Mouse (Mus musculus) spleen, adult 18-20 months (tissue): ENCODE data around the gene Hoxd10.

Source experiments
- DNase-seq, 2 experiments: peaks; one replicate each; pipeline ENCODE4 v3.0.0; 2022; ENCODE audit warnings: mixed read lengths in 2 of 2

Hoxd10 gene

DNA sequence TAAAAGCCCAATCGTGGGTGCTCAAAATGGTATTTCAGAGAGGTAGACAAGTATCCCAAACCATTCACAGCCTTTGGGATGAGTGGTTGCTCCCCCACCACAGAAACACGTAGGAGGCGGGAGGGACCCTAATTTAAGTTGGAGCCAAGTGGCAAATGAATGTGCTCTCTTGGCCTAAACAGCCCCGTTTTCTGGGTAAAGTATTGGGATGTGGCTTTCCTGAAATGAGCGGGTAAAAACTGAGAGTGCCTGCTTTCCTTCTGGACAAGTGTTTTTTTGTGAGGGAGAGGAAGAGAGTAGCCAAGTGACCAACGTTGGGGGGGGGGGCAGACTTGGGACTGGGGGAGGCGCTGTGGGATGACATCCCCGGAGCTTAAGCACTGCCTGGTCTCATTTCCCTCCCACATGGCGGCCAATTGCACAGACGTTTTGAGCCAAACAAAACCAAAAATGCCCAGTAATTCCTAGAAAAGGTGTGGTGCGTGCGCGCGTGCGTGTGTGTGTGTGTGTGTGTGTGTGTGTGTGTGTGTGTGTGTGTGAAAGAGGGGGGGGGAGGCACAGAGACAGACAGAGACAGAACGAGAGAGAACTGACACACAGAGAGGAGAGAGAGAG is 19.3 kb downstream of the Hoxd10 start:
- no peak for DNase-seq

DNA sequence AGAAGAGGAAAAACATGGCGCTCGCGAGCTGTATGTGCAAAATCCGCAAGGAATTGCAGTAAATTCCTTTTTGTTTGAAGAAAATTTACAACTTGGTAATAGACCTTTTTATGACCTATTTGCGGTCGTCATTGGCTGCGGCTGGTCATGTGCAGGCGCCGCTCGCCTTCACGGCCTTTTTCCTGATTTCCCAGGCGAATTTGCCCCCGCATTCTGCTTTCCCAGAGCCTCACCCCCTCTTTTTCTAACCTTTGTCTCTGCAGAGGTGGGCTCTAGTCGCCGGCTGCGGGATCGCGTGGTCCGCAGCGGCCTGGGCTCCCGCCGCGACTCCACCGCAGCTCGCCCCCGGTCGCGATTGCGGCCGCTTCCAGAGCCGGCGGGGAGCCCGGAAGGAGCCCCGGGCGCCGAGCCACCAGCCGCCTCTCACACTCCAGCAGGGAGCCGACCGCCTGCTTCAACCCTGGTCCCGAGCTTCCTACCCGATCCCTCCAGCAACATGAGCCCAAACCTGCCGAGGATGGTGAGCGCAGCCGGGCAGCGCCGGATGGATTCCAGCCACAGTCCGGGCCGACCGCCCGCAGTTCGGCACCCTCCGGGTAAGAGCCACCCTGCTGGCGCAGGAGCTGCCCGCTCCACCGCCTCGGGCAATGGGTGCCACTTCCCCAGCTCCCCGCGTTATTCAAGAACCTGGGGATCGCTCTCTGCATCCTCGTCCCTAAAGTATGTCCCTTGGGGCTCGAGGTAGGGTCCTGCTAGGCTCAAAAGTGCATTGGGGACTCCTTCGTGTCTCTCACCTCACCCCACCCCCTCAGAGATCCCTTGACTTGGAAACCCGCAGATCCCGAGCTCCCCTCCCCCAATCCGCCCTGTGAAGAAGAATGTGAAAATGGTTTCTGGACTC is 20.2 kb downstream of the Hoxd10 start, which contains the start of the genes Hoxd3 and Hoxd4:
Hoxd3 (plus strand) TSS at position 207 of the 901 bp plus-strand sequence.
Hoxd4 (plus strand) TSS at position 209 of the 901 bp plus-strand sequence.
- no peak for DNase-seq

DNA sequence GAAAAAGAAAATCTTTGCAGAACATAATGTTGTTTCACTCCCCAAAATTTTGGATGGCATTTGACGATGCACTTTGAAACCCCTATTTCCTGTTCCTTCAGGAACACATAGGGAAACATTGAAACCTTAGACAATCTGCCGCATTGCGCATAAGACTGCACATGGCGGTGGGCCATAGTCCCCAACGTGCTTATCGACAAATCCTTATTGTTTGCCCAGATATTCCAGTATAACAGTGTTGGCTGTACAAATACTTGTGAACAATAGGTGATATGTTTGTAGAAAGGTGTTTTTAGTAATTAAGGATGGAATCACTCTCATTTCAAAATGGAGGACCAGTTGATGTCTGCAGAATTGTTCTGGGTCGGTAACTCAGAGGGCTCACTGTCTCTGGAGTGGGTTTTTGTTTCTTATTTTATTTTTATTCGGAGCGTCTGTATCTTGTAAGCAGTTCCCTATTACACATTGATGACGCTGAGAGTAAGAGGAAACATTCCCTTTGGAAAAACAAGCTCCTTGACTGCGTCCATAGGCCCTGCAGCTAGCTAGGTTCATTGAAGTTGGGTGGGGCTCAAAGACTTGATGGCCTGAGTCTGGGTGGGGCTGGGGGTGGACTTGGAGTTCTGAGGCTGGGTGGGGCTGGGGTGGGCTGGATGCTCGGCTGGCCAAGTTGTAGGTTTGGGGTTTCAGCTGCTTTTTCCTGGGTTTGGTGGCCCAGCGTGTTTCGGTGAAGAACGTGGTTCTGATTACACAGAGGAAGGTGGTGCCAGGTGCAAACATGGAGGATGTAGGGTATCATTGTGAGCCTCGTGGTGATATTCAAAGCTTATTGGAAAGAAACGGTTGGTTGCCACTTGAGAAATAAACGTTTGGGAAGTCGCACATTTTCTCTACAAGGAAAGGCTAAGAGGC is 21.8 kb downstream of the Hoxd10 start:
- no peak for DNase-seq

- no peak for DNase-seq
Observed at GRCm38 (mm10) chr2:74714156-74714789, 22.5 kb downstream of the Hoxd10 start.

DNA sequence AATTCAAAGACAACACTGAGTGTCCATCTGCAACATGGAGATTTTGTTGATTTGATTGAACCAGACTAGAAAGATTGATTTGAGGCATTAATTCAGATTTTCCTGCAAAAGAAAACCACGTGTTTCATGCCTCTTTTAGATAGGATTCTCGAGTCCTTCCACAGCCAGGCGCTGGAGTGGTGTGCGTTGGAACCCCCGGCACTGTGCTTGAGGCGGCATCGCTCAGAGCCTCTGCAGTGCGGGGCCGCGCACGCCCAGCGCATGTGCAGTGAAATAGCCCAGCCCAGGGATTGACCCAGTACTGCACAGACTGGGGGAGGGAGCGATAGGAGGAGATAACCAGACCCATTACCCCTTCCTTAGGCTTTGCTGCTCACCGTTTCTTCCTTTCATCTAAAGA is 23.2 kb downstream of the Hoxd10 start:
- no peak for DNase-seq

DNA sequence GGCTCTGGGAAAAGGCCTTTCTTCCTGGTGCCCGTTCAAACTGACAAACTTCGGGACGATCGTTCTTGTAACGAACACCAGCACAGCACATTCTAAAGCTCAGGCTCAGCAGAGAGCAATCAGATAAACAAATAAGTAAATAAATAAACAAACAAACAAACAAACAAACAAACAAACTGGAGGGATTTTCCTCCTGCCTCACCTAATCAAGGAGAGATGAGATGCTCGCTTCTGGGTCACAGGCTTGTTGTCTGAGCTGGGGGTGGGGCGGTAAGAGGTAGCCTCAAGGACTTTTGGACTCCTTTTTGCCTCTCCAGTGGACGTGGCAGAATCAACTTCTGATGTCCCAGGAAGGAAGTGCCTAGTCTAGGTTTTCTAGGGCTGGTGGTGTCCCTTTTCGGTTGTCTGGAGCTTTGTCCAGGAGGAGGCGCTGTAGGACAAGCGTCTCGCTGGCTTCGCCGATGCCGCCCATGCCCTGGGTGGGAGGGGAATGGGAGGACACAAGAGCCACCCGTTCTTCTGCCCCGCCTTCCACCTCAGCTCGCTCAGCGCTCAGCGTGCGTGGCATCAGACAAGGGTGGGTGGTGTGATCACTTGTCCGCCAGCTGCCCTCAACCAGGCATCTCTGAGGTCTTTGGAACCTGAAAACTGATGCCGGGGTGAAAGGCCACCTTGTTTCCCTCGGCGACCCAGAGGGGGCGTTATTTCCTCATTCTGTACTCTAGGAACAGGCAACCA is 23.9 kb downstream of the Hoxd10 start:
- DNase-seq: peak in 1 of 2 experiments; percentile 58

DNA sequence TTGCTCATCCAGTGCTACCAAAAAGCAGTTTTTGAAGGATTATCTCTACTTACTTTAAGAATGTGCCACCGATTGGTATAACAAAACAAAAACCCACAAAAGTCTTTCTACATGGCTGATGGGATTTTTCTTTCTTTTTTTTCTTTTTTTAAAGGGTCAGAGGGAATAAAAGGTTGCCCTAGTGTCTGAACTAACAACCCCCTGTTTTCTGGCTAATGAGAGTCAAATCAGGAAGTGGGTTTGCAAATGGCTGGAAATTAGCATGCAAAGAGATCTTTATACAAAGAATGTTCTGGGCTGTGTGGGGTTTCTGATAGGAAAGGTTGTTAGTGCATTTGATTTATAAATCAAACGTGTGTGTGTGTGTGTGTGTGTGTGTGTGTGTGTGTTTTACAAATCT is 28.7 kb downstream of the Hoxd10 start:
- no peak for DNase-seq

DNA sequence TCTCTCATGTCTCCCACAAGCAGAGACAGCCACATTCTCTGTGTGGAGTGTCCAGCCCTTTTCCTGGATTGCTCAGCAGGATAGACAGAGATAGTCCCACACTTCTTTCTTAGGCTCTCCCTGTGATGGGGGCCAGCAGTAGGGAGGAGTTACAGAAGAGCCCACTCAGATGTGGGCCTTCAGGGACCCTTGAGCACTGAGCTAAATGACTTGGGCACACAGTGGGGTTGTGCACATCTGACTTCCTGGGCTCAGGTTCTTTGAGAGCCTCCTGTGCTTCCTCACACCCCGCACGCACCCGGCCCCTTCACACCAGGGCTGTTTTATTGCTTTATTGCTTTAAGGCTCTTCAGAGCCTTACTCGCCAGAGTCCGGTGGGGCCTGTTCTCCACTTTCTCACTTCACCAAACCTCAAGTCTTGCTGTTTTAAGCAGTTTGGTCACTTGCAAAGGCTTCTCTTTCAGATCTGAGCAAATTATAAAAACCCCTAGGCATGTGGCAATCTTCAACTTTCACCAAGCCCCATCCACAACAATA is 29.3 kb downstream of the Hoxd10 start:
- DNase-seq: no peak

- DNase-seq: no peak
Observed at GRCm38 (mm10) chr2:74721882-74722281, 30.2 kb downstream of the Hoxd10 start.

DNA sequence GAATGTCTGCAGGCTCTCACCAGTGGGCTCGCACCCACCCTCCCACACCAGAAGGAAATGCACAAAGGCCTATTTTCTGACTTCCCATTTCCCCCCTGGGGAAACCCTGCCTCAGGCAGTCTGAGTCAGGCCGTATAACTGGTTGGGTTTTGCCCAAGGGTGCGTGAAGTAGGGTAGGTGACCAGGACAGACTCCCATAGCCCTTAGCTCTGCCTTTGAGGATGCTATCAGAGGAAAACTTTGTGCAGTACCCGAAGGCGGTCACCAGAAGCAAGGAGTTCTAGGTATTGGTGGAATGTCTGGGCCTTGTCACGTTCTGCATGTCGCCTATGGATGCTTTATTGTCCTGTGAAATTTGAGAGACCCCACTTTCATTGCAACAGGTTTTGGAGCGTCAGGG is 31.2 kb downstream of the Hoxd10 start:
- DNase-seq: no peak

GRCm38 (mm10) chr2:74724244-74725015 is 32.7 kb downstream of the Hoxd10 start:
- no peak for DNase-seq

GRCm38 (mm10) chr2:74725171-74725570 is 33.4 kb downstream of the Hoxd10 start:
- DNase-seq: no peak

DNA sequence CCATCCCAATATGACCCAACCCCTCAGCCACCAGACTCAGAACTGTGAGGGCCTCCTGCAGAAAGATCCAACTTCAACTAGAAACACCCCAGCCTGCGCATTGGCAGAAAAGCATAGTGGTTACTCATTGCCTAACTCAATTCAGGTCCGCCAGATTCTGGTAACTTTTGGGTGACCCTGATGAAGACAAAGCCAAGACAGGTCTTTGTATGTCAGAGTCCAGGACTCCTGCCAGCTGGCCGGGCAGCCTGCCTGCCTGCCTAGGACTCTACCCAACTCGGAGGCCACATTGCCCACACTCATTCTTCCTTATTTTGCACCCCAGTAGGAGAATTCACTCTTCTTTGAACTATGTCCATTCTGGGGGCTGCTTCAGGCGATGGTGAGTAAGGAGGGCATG is 34.8 kb downstream of the Hoxd10 start, which contains the start of gene Gm28230:
Gm28230 (plus strand) TSS at position 178 of the 400 bp plus-strand sequence.
- DNase-seq: no peak

DNA sequence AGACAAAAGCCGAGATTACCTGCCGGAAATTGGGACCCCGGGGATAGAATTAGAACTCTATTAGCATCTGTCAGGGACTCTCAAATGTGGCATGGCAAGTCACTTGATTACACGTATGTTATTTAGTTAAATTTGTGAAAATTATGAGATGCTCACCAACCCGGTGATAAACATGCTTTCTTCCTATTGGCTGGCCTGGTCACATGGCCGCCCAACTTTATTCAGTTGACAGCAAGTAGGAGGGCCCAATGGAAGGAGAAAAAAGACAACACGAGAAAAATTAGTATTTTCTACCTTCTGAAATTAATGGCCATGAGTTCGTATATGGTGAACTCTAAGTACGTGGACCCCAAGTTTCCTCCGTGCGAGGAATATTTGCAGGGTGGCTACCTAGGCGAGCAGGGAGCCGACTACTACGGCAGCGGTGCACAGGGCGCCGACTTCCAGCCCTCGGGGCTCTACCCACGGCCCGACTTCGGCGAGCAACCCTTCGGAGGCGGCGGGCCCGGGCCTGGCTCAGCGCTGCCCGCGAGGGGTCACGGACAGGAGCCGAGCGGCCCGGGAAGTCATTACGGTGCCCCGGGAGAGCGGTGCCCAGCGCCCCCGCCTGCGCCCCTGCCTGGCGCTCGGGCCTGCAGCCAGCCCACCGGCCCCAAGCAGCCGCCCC is 35.4 kb downstream of the Hoxd10 start:
- no peak for DNase-seq

- no peak for DNase-seq
Observed at GRCm38 (mm10) chr2:74727640-74728302, 36.0 kb downstream of the Hoxd10 start.

DNA sequence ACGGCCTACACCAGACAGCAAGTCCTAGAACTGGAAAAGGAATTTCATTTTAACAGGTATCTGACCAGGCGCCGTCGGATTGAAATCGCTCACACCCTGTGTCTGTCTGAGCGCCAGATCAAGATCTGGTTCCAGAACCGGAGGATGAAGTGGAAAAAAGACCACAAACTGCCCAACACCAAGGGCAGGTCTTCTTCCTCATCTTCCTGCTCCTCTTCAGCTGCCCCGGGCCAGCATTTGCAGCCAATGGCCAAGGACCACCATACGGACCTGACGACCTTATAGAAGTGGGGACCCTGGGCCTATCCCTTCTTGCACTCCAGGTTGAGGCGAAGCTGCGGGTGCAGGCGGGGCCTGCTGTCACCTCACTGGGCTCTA is 36.6 kb downstream of the Hoxd10 start:
- no peak for DNase-seq

DNA sequence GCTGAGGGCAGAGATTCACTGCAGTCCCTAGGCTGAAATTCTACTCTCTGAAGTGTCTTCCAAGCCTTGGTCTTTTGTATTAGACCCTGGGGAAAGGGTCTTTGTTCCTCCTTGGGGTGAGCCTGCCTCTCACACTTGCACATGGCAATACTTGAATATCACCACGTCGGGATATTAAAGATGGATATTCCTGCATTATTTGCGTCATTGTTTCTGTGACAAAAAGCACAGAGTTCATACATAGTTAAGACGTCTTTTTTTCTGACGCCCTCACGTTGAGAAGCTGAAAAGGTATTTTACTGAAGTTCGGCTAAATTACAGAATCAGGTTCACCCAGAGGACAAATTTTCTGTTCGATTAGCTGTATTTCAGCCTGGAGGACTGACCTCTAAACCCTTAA is 38.6 kb downstream of the Hoxd10 start:
- DNase-seq: no peak

DNA sequence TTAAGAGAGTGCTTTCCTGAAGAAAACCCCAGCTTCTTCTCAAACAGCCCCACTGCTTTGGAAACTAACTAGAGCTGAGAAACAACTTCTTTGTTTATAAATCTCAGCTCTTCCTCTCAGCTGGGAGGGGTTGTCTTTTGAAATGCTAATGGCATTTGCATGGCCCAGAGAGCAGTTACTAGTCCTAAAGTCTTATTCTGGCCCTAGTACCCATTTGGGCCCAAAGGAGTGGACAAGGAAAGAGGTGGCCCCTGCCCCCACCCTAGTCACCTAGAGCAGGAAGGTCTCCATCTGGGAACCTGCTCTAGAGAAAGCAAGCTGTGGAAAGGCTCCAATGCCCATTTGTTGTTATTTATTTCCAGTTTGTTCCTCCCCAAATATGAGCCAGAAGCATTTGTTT is 39.3 kb downstream of the Hoxd10 start:
- DNase-seq: no peak

- no peak for DNase-seq
Observed at GRCm38 (mm10) chr2:74731799-74732512, 40.2 kb downstream of the Hoxd10 start.
